Comparison of ENCODE assay signal across 10 mouse cellular contexts in genomic region chr11:58057455-58057854, GRCm38 (mm10). TPM values are rescaled to one million over a fixed set of nuclear protein-coding genes. Genes with fewer than 3 reads are reported as not detected.
A peak's percentile ranks its signal among the peaks of the same experiment; 100 is the strongest.
DNase-seq lines count a peak whose midpoint lies in the region; ATAC-seq lines count a peak whose summit lies in the region.
"Had no signal": no experiment of that assay in that cellular context is flagged by ENCODE, and none has a peak within 500 bp of the region (broad histone marks: within the 10 kb centered on the region; RNA-seq: fewer than 3 reads in every experiment).

No protein-coding gene starts in this region.

- peaks cover 80% of the 10 kb centered on the region for H3K36me3 ChIP-seq in intestine, embryonic 14.5 days (ENCODE audit: control insufficient read depth, insufficient read depth, low read length)
- H3K36me3 ChIP-seq in intestine, embryonic 15.5 days = peaks cover 34% of the 10 kb centered on the region
- peaks cover 70% of the 10 kb centered on the region for H3K36me3 ChIP-seq in embryonic facial prominence, embryonic 14.5 days (ENCODE audit: control insufficient read depth, insufficient read depth, low read length)

- H3K27me3 ChIP-seq in intestine, embryonic 14.5 days (replicated peaks; ENCODE audit: control insufficient read depth, insufficient read depth, low read length) = no peaks in the 10 kb centered on the region
- H3K27me3 ChIP-seq in intestine, embryonic 15.5 days (replicated peaks) = no peaks in the 10 kb centered on the region
- H3K27me3 ChIP-seq in embryonic facial prominence, embryonic 14.5 days (replicated peaks; ENCODE audit: control insufficient read depth, insufficient read depth, low read length) = no peaks in the 10 kb centered on the region

- H3K4me2 ChIP-seq in intestine, embryonic 14.5 days (ENCODE audit: low read length) = no peak overlapping the region
- no peak overlapping the region for H3K4me2 ChIP-seq in intestine, embryonic 15.5 days (replicated peaks)
- no peak overlapping the region for H3K4me2 ChIP-seq in embryonic facial prominence, embryonic 14.5 days (ENCODE audit: low read depth, low read length)

- 49% methylated on average over 6 of the region's 6 CpGs for WGBS in intestine, embryonic 14.5 days
- 50% methylated on average over 6 of the region's 6 CpGs for WGBS in intestine, embryonic 15.5 days
- 60% methylated on average over 6 of the region's 6 CpGs for WGBS in embryonic facial prominence, embryonic 14.5 days

- no peaks in the 10 kb centered on the region for H3K9me3 ChIP-seq in intestine, embryonic 14.5 days (ENCODE audit: control insufficient read depth, low read length)
- no peaks in the 10 kb centered on the region for H3K9me3 ChIP-seq in intestine, embryonic 15.5 days
- H3K9me3 ChIP-seq in embryonic facial prominence, embryonic 14.5 days (ENCODE audit: control insufficient read depth, low read length) = no peaks in the 10 kb centered on the region

- no peaks in the 10 kb centered on the region for H3K4me1 ChIP-seq in intestine, embryonic 14.5 days (replicated peaks; ENCODE audit: control insufficient read depth, insufficient read depth, low read length)
- H3K4me1 ChIP-seq in intestine, embryonic 15.5 days (replicated peaks) = no peaks in the 10 kb centered on the region
- H3K4me1 ChIP-seq in embryonic facial prominence, embryonic 14.5 days (ENCODE audit: control insufficient read depth, insufficient read depth, low read length) = no peaks in the 10 kb centered on the region

- no peak overlapping the region for H3K9ac ChIP-seq in intestine, embryonic 14.5 days (ENCODE audit: low read length)
- H3K9ac ChIP-seq in intestine, embryonic 15.5 days = no peak overlapping the region
- H3K9ac ChIP-seq in embryonic facial prominence, embryonic 14.5 days (ENCODE audit: low read depth, low read length) = no peak overlapping the region

- no peak overlapping the region for H3K27ac ChIP-seq in intestine, embryonic 14.5 days (ENCODE audit: low read depth)
- no peak overlapping the region for H3K27ac ChIP-seq in intestine, embryonic 15.5 days
- H3K27ac ChIP-seq in embryonic facial prominence, embryonic 14.5 days (replicated peaks; ENCODE audit: low read depth, low read length) = no peak overlapping the region

- DNase-seq in intestine, embryonic 14.5 days (ENCODE audit: low spot score) = peak; percentile 73
- DNase-seq in ZHBTc4 (ENCODE audit: low read depth, low spot score) = peak; percentile 60
- peak; percentile 42 for DNase-seq in embryonic facial prominence, embryonic 14.5 days (ENCODE audit: low spot score)
- peak; percentile 46 to 57 for DNase-seq in layer of hippocampus, postnatal 14 days (ENCODE audit: low spot score in 2 of 2)
- peak; percentile 37 to 48 for DNase-seq in natural killer cell, adult 2 months (ENCODE audit: low spot score in 2 of 2)
- DNase-seq in yolk sac, embryonic 10.5 days (ENCODE audit: low spot score) = no peak

- H3K4me3 ChIP-seq in intestine, embryonic 14.5 days (ENCODE audit: low read depth, low read length) = no peak overlapping the region
- H3K4me3 ChIP-seq in intestine, embryonic 15.5 days (replicated peaks) = no peak overlapping the region
- H3K4me3 ChIP-seq in embryonic facial prominence, embryonic 14.5 days (ENCODE audit: low read depth, low read length) = no peak overlapping the region

- no peak; the same call in 1 of the 2 replicates for ATAC-seq in intestine, embryonic 14.5 days (replicated peaks; ENCODE audit: low FRiP score, low TSS enrichment, low read depth)
- ATAC-seq in intestine, embryonic 15.5 days = no peak; the same call in 1 of the 2 replicates
- peak; percentile 68 for ATAC-seq in CD4-positive, CD25-positive, alpha-beta regulatory T cell, adult 4 months
- ATAC-seq in embryonic facial prominence, embryonic 14.5 days (ENCODE audit: low read depth) = no peak

RNA-seq across cellular contexts. Expression of gene Gm12248, which starts 35.5 kb away (rescaled TPM):
- not detected in 2 replicates for polyA plus RNA-seq in intestine, embryonic 14.5 days (2014; fragmentation: Nextera tagmentation; extraction: Ambion mirVana)
- not detected in 2 replicates for polyA plus RNA-seq in intestine, embryonic 15.5 days (2015; fragmentation: Nextera tagmentation; extraction: Ambion mirVana)
- polyA plus RNA-seq in CD4-positive, CD25-positive, alpha-beta regulatory T cell, adult 4 months (2017; shearing (Covaris generic)) = under 1 TPM; 0.38 to 0.71 TPM
- not detected in 2 replicates for polyA plus RNA-seq in embryonic facial prominence, embryonic 14.5 days (2014; fragmentation: Nextera tagmentation; extraction: Ambion mirVana)
- not detected for total RNA-seq in layer of hippocampus, postnatal 14 days (2021)
- polyA plus RNA-seq: frontal cortex, adult 2 months; lung, embryonic 16.5 days had no signal

RNA-seq across cellular contexts. Expression of gene Cnot8, which starts 46.5 kb away (rescaled TPM):
- 86.8 and 91.1 TPM in 2 replicates for polyA plus RNA-seq in intestine, embryonic 14.5 days (2014; fragmentation: Nextera tagmentation; extraction: Ambion mirVana)
- polyA plus RNA-seq in intestine, embryonic 15.5 days (2015; fragmentation: Nextera tagmentation; extraction: Ambion mirVana) = 78.3 and 79.4 TPM in 2 replicates
- polyA plus RNA-seq in CD4-positive, CD25-positive, alpha-beta regulatory T cell, adult 4 months (2017; shearing (Covaris generic)) = 10 to 100 TPM; 89.2 to 97.8 TPM
- 85.8 and 94.9 TPM in 2 replicates for polyA plus RNA-seq in embryonic facial prominence, embryonic 14.5 days (2014; fragmentation: Nextera tagmentation; extraction: Ambion mirVana)
- total RNA-seq in layer of hippocampus, postnatal 14 days (2021) = 10 to 100 TPM; 48.2 to 50.3 TPM

RNA-seq across cellular contexts. Expression of gene Larp1, which starts 48.6 kb away (rescaled TPM):
- 25.2 and 25.5 TPM in 2 replicates for polyA plus RNA-seq in intestine, embryonic 14.5 days (2014; fragmentation: Nextera tagmentation; extraction: Ambion mirVana)
- polyA plus RNA-seq in intestine, embryonic 15.5 days (2015; fragmentation: Nextera tagmentation; extraction: Ambion mirVana) = 21.1 and 23.5 TPM in 2 replicates
- polyA plus RNA-seq in CD4-positive, CD25-positive, alpha-beta regulatory T cell, adult 4 months (2017; shearing (Covaris generic)) = 10 to 100 TPM; 27.0 to 36.1 TPM
- polyA plus RNA-seq in embryonic facial prominence, embryonic 14.5 days (2014; fragmentation: Nextera tagmentation; extraction: Ambion mirVana) = 19.5 and 21.9 TPM in 2 replicates
- 10 to 100 TPM; 86.6 to 93.6 TPM for total RNA-seq in layer of hippocampus, postnatal 14 days (2021)
